Mouse (Mus musculus) ES-Bruce4 (cell line): ENCODE data around the gene Maml2.

Experiments used
- CTCF ChIP-seq: IDR thresholded peaks from one replicate; pipeline ENCODE4 v1.8.1; 2011; ENCODE audit warnings: low read depth, low read length
- EP300 ChIP-seq: IDR thresholded peaks from 2 replicates; pipeline ENCODE4 v1.6.1; 2011; ENCODE audit warnings: low read depth, low read length; ENCODE audit not compliant: insufficient read depth
- POLR2A ChIP-seq: IDR thresholded peaks from one replicate; pipeline ENCODE4 v1.8.1; 2011; ENCODE audit warnings: low read length; ENCODE audit not compliant: insufficient read depth

DNA sequence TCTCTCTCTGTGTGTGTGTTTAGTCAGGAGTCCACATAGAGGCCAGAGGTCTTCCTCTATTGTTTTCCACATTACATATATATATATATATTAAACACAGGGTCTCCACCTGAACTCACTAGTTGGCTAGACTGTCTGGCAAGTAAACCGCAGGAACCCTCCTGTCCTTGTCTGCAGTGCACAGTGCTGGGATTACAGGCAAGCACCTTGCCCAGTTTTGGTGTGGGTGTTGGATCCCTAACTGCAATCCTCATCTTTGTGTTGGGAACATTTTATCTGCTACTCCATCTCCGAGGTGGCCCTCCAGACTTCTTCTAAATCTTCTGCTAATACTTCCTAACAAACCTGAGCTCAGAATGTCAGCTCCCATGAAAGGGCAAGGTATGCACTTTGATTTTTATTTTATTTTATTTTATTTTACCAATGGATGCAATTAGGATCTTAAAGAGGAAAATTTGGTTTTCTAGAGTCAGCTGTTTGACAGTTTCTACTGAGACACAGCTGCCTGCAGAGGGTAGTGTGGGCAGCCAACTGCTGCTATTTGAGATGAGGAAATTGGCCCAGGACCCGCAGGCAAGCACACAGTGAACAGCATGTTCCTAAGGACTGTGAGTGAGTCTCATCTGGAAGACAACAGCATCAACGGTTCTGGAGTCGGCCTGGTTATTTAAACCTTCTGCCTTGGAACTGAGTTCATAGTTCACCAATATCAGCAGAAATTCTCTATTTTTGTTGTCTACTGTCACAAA lies 213.0 kb downstream of the Maml2 start:
- TF ChIP-seq EP300 (no peak), CTCF (no peak), POLR2A (no peak)
